Mouse (Mus musculus) embryonic fibroblast, embryonic 13.5 days (primary cell): ENCODE measurements around the gene Plekho1. TPM values are rescaled to one million over a fixed set of nuclear protein-coding genes. Genes with fewer than 3 reads are reported as not detected.
"Not testable (repeated sequence)": the region's sequence is repeated elsewhere in the genome, so short reads cannot be mapped to it uniquely, and the experiment has no call there.

Experiments
- H3K27ac ChIP-seq: 2 replicates; pipeline ENCODE4 v1.5.1; 2012; ENCODE audit warnings: low read length, control low read depth, inconsistent platforms; ENCODE audit not compliant: insufficient read depth
- H3K4me1 ChIP-seq: 2 replicates; pipeline ENCODE4 v1.6.1; 2011; ENCODE audit warnings: low read length; ENCODE audit not compliant: control insufficient read depth, insufficient read depth
- H3K4me3 ChIP-seq: 2 replicates; pipeline ENCODE4 v1.5.1; 2011; ENCODE audit warnings: mild to moderate bottlenecking, control low read depth, low read length; ENCODE audit not compliant: insufficient read depth
- CTCF ChIP-seq: IDR thresholded peaks from 2 replicates; pipeline ENCODE4 v1.5.1; 2011; ENCODE audit warnings: mild to moderate bottlenecking, control low read depth, low read length, moderate library complexity, borderline replicate concordance; ENCODE audit not compliant: insufficient read depth
- POLR2A ChIP-seq: IDR thresholded peaks from 2 replicates; pipeline ENCODE4 v1.6.1; 2011; ENCODE audit warnings: low read depth, mild to moderate bottlenecking, control low read depth, low read length, moderate library complexity
- polyA plus RNA-seq: library from polyadenylated mRNA; stranded (reverse); fragments of >200 nt; gene quantifications from 2 replicates; pipeline ENCODE4 v1.2.4, GENCODE M21; 2011; ENCODE audit warnings: low read depth; ENCODE audit not compliant: missing spikeins, insufficient read length

Gene Plekho1
- polyA plus RNA-seq, 1 experiment: 53.5 TPM

GRCm38 (mm10) chr3:95965518-95966451 lies 30.0 kb downstream of the Plekho1 start:
- no peak overlapping the region for H3K4me3 ChIP-seq
- no peak for TF ChIP-seq CTCF
- TF ChIP-seq POLR2A: no peak
- no peaks in the 10 kb centered on the region for H3K4me1 ChIP-seq
- no peak overlapping the region for H3K27ac ChIP-seq

GRCm38 (mm10) chr3:95963681-95964080 lies 32.1 kb downstream of the Plekho1 start:
- peak; percentile 48; the same call in 1 of the 2 replicates for TF ChIP-seq CTCF
- no peak for TF ChIP-seq POLR2A
- Histone ChIP-seq H3K4me1 (no peaks in the 10 kb centered on the region), H3K27ac (no peak overlapping the region), H3K4me3 (no peak overlapping the region)

- Histone ChIP-seq H3K4me1 (no peaks in the 10 kb centered on the region), H3K4me3 (no peak overlapping the region), H3K27ac (no peak overlapping the region)
- TF ChIP-seq CTCF (no peak), POLR2A (no peak)
Measured at GRCm38 (mm10) chr3:95963230-95963629, 32.6 kb downstream of the Plekho1 start.

GRCm38 (mm10) chr3:95962182-95962581 lies 33.6 kb downstream of the Plekho1 start:
- not testable (repeated sequence) for H3K4me1 ChIP-seq, H3K27ac ChIP-seq, H3K4me3 ChIP-seq

- TF ChIP-seq CTCF: no peak
- no peak for TF ChIP-seq POLR2A
- no peak overlapping the region for H3K4me3 ChIP-seq
- no peak overlapping the region for H3K27ac ChIP-seq
- no peaks in the 10 kb centered on the region; the same call in 1 of the 2 replicates for H3K4me1 ChIP-seq
Measured at GRCm38 (mm10) chr3:95959807-95960206, 36.0 kb downstream of the Plekho1 start.

- Histone ChIP-seq H3K4me1 (no peaks in the 10 kb centered on the region; the same call in 1 of the 2 replicates), H3K27ac (no peak overlapping the region), H3K4me3 (no peak overlapping the region)
- TF ChIP-seq POLR2A (no peak), CTCF (no peak)
Measured at GRCm38 (mm10) chr3:95959082-95959481, 36.7 kb downstream of the Plekho1 start.

GRCm38 (mm10) chr3:95957359-95958148 lies 38.2 kb downstream of the Plekho1 start:
- no peak for TF ChIP-seq CTCF
- TF ChIP-seq POLR2A: no peak

GRCm38 (mm10) chr3:95955318-95955717 lies 40.5 kb downstream of the Plekho1 start:
- no peaks in the 10 kb centered on the region; the same call in 1 of the 2 replicates for H3K4me1 ChIP-seq
- no peak overlapping the region for H3K27ac ChIP-seq
- no peak overlapping the region for H3K4me3 ChIP-seq
- no peak for TF ChIP-seq CTCF
- TF ChIP-seq POLR2A: no peak

More at GRCm38 (mm10) chr3:95957359-95958148, 38.2 kb downstream of the Plekho1 start:
- Histone ChIP-seq H3K4me1 (no peaks in the 10 kb centered on the region; the same call in 1 of the 2 replicates), H3K27ac (no peak overlapping the region; the same call in 1 of the 2 replicates), H3K4me3 (no peak overlapping the region)

- not testable (repeated sequence) for H3K27ac ChIP-seq, H3K4me1 ChIP-seq, H3K4me3 ChIP-seq
Measured at GRCm38 (mm10) chr3:95954648-95955173, 41.1 kb downstream of the Plekho1 start.
